Mouse (Mus musculus) cerebral cortex, adult 2 months (tissue): ENCODE measurements around the gene Sephs2.

Source experiments
- WGBS: fragments of 180-500 bp; shearing (Covaris S2); methylation state at CpG from one replicate; pipeline ENCODE4 v1.1.7; 2018; 5-methylcytosine and 5-hydroxymethylcytosine counted together

Sephs2 gene

GRCm38 (mm10) chr7:127233368-127233749 lies 40.5 kb downstream of the Sephs2 start:
- under 1% methylated on average over 27 of the region's 27 CpGs for WGBS

GRCm38 (mm10) chr7:127232622-127233367 lies 41.1 kb downstream of the Sephs2 start, which contains the start of the genes Zfp553 and Sept1:
Zfp553 (plus strand) TSS chr7:127233061.
Sept1 (minus strand) TSS chr7:127233130.
- under 1% methylated on average over 64 of the region's 64 CpGs for WGBS

- 4% methylated on average over 20 of the region's 20 CpGs for WGBS
These were observed 41.8 kb downstream of the Sephs2 start for GRCm38 (mm10) chr7:127231826-127232621.

- WGBS: 33% methylated on average over 3 of the region's 3 CpGs
These were observed 42.5 kb downstream of the Sephs2 start for GRCm38 (mm10) chr7:127231376-127231775.

- 54% methylated on average over 4 of the region's 4 CpGs for WGBS
These were observed 45.1 kb downstream of the Sephs2 start for GRCm38 (mm10) chr7:127228615-127229303.

- 74% methylated on average over 11 of the region's 11 CpGs for WGBS
These were observed 48.5 kb downstream of the Sephs2 start for GRCm38 (mm10) chr7:127225147-127225995.

GRCm38 (mm10) chr7:127224616-127225015 lies 49.2 kb downstream of the Sephs2 start:
- WGBS: 93% methylated on average over 6 of the region's 6 CpGs

- 92% methylated on average over 6 of the region's 6 CpGs for WGBS
These were observed 50.1 kb downstream of the Sephs2 start for GRCm38 (mm10) chr7:127223515-127224478.

- 97% methylated on average over 3 of the region's 3 CpGs for WGBS
These were observed 50.7 kb downstream of the Sephs2 start for GRCm38 (mm10) chr7:127223106-127223505.
